Mouse (Mus musculus) cerebellum, adult 11 months (tissue): ENCODE results near the gene Ube2d1.

Source experiments
- DNase-seq: peaks from one replicate; pipeline ENCODE4 v3.0.0; 2022

Ube2d1 gene

DNA sequence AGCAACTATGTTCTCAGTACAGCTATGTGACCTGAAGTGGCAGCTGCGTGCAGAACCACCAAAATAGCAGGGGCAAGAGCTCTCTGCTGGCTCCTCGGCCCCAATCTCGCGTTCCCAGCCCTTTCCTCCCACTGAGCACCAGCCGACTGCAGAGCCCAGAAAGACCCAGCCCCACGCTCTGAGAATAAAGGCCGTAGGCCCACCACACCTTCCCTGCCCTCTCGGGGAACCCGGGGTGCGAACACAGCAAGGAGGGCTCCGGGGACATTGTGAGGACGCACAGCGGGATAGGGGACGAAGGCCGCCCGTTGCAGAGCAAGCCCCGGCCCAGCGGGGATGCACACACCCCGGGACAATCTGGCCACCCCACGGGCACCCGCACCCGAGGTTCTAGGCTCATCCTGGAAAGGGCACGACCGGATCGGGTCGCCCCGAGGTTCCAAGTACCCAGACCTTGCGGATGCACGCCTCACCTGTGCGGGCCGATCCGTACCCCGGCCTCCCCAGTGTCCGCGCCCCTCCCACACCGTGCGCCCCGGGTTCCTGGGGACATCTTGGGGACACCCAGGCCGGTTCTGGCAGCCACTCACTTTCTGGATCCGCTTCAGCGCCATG is 444 bp downstream of the Ube2d1 start:
- no peak for DNase-seq

DNA sequence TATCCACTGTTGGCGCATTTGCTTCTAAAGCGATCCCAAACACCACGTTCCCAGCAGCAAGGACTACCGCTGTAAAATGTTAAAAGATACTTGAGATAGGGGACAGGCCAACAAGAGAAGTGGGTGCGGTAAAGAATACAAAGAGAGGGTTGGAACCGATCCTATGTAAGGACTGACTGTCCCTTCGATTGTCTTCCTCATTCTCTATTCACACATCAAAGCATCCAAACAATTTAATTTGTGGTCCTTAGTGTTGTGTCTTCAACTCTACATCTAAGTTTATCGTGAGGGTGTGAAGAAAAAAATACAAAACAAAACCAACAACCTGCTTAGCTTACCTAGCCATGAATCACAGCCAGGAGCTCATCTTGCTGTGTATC is 941 bp downstream of the Ube2d1 start:
- no peak for DNase-seq

DNA sequence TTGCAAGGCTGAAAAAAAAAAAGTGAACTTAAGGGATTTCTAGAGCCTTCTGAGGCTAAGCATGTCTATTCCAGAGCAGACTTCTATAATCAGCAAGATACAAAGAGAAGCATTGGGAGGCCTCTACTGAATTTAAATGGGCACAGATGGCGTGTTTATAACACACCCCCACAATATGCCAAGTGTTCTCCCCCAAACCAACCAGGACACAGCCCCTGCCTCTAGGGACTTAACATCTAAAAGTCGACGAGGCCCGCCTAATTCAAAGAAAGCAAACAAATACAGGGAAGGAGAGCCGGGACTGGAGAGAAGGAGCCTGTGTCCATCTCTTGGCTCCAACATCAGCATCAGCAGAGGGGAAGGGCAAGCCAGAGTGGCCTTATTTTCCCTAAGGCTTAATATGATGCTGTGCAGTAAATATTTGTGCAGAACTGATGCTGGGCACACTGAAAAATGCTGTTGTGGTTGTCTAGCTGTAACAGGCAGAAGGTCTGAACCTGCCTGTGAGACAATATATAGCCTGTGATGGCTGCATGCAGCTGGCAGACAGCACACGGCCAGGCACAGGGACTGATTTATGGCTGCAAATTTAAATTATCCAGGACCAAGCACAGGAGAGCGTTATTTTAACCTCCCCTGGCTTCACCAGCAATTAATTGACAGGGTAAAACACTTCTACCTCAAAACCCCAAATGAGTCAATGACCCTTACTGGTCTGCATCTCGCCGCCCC is 11.9 kb downstream of the Ube2d1 start:
- DNase-seq = no peak

- no peak for DNase-seq
Measured at GRCm38 (mm10) chr10:71267973-71268372, 17.1 kb downstream of the Ube2d1 start.

DNA sequence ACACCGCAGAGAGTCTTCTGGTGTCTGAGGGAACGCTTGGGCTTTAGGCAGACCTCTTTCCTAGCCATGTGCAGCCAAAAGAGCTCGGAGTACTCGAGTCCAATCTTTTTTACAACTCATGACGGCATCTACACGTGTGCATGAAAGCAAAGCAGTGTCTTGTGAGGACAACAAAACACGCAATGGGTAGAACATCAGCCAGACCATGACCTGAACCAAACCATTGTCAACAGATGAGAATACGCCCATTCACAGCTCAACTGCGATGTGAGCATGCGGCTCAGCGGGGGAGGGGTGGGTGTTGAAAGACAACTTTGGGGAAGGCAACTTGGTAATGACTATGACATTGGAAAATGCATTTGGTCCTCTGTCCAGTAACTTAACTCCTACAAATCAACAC is 17.6 kb downstream of the Ube2d1 start:
- DNase-seq = no peak

DNA sequence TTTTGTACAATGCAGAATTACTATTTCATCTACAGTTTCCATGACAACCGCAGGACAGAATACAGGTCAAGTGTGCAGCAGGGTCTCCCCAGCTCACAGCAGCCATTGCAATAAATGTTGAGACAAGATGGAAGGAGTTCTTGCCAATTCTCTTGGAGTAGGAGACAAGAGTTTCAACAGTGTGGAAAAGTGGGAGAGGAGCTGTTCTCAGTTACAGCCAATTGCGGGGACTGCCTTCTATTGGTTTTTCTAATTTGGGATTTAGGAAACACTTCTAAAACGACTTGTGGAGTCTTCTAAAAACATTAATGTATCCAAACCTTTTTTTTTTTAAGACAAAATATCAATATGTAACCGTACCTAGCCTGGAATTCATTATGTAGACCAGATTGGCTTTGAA is 20.0 kb downstream of the Ube2d1 start:
- DNase-seq = no peak

GRCm38 (mm10) chr10:71261637-71262036 is 23.4 kb downstream of the Ube2d1 start:
- DNase-seq = no peak

GRCm38 (mm10) chr10:71258943-71259342 is 26.1 kb downstream of the Ube2d1 start:
- no peak for DNase-seq

GRCm38 (mm10) chr10:71258516-71258915 is 26.5 kb downstream of the Ube2d1 start:
- no peak for DNase-seq

DNA sequence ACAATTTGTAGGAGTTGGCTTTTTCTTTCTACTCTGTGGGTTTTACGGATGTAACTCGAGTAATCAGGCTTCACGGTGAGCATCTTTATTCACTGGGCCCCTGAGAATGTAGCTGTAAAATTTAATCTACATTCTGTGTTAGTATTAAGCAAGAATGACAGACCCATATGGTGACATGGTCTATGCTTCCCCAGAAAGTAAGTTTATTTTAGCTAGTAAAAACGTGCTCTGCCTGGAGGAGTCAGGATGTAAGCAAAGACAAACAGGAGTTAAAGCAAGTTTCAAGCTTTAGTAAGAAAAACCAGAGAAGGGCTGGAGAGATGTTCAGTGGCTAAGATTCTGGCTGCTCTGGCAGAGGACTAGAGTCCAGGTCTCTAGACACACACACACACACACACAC is 31.9 kb downstream of the Ube2d1 start:
- no peak for DNase-seq

GRCm38 (mm10) chr10:71252421-71252820 is 32.6 kb downstream of the Ube2d1 start:
- DNase-seq = no peak

GRCm38 (mm10) chr10:71251846-71252245 is 33.2 kb downstream of the Ube2d1 start:
- DNase-seq = no peak

GRCm38 (mm10) chr10:71251256-71251655 is 33.8 kb downstream of the Ube2d1 start:
- DNase-seq = no peak

GRCm38 (mm10) chr10:71250472-71250871 is 34.6 kb downstream of the Ube2d1 start:
- peak; percentile 79 for DNase-seq

DNA sequence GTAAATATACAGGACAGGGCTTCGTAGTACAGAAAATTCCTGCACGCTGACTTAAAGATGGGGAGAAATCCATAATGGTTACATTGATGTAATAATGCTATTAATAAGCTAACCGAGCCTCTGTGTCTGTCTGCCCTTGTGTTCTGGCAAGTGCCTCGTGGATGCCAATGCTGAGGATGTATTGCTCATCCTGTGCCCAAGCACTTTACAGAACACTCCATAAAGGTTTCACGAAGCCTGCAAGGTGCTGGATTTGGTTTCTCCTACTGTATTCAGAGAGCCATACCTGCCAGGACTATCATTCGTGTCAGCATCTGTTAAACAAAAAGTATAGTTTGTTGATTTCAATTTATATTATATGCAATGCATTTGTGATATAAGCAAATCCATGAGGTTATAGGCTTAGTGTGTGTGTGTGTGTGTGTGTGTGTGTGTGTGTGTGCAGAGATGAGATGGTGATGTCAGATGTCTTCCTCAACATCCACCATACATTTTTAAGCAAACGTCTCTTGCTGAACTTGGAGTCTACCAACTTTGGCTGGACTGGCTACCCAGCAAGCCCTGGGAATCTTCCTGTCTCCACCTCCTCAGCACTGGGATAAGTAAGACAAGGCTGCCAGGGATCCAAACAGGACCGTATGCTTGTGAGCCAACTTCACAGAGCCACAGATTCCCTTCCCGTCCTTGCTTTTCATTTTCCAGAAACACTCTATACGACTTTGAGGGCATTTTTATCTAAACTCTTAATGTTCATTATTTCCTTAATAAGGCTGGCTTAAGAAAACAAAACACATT is 35.8 kb downstream of the Ube2d1 start:
- DNase-seq = no peak

DNA sequence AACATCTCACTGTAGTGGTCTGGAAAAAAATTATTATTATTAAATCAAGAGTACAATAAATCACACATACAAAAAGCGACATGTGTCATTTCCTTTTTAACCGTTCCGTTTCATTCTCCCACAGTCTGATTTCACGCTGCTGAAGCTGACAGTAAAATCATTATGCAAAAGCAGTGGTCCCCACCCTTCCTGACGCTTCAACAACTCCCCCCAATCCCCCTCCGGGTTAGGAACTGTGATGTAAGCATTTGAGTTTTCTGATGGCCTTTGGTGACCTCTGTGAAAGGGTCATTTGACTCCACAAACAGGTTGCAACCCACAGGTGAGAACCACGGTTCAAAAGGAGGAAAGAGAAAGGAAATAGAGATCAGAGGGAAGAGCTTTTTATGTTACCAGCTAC is 38.1 kb downstream of the Ube2d1 start:
- no peak for DNase-seq

GRCm38 (mm10) chr10:71239479-71240120 is 45.5 kb downstream of the Ube2d1 start:
- no peak for DNase-seq

GRCm38 (mm10) chr10:71238240-71238554 is 46.9 kb downstream of the Ube2d1 start, which contains the start of gene Tfam:
TSS of gene Tfam (minus strand) at chr10:71238280.
- no peak for DNase-seq

- DNase-seq = peak; percentile 94
Measured at GRCm38 (mm10) chr10:71237516-71238239, 47.4 kb downstream of the Ube2d1 start.

GRCm38 (mm10) chr10:71234071-71234470 is 51.0 kb downstream of the Ube2d1 start:
- DNase-seq = no peak

GRCm38 (mm10) chr10:71225894-71226293 is 59.2 kb downstream of the Ube2d1 start:
- peak; percentile 67 for DNase-seq

- no peak for DNase-seq
Measured at GRCm38 (mm10) chr10:71223101-71223500, 62.0 kb downstream of the Ube2d1 start.

- DNase-seq = no peak
Measured at GRCm38 (mm10) chr10:71222639-71223038, 62.4 kb downstream of the Ube2d1 start.
